Mouse (Mus musculus) megakaryocyte, embryonic 14.5 days (primary cell): ENCODE results near the gene Ephx1.

ENCODE experiments used
- FLI1 ChIP-seq: IDR thresholded peaks from 2 replicates; pipeline ENCODE4 v1.6.1; 2012; ENCODE audit warnings: low read length, inconsistent platforms, mixed read lengths
- GATA1 ChIP-seq: IDR thresholded peaks from 3 replicates; pipeline ENCODE4 v1.6.1; 2012; ENCODE audit warnings: mixed read lengths, low read length, inconsistent platforms, borderline replicate concordance

- TF ChIP-seq GATA1 = no peak
- no peak for TF ChIP-seq FLI1
Measured at GRCm38 (mm10) chr1:181005331-181005730, 15.4 kb downstream of the Ephx1 start.
